Mouse (Mus musculus): ENCODE results near the gene Ciao2b.

- TF ChIP-seq CTCF (IDR thresholded peaks at IDR 0.05; ENCODE audit: control insufficient read depth, insufficient read depth, insufficient read length), result no peak
- no peak for TF ChIP-seq MAX (IDR thresholded peaks at IDR 0.05)
- TF ChIP-seq USF1 (IDR thresholded peaks at IDR 0.05; ENCODE audit: low read depth), result no peak
- TF ChIP-seq CEBPB (IDR thresholded peaks at IDR 0.05; ENCODE audit: low read depth), result no peak
- no peak for TF ChIP-seq MYOG (IDR thresholded peaks at IDR 0.05; ENCODE audit: control insufficient read depth, extremely low read depth, insufficient read length)
- TF ChIP-seq MYOD1 (IDR thresholded peaks at IDR 0.05; ENCODE audit: control insufficient read depth, insufficient read length, low read depth), result no peak
Measured at GRCm38 (mm10) chr8:104630981-104631663, 10.6 kb downstream of the Ciao2b start, which contains the start of gene Rrad.
